In the genomic region with DNA sequence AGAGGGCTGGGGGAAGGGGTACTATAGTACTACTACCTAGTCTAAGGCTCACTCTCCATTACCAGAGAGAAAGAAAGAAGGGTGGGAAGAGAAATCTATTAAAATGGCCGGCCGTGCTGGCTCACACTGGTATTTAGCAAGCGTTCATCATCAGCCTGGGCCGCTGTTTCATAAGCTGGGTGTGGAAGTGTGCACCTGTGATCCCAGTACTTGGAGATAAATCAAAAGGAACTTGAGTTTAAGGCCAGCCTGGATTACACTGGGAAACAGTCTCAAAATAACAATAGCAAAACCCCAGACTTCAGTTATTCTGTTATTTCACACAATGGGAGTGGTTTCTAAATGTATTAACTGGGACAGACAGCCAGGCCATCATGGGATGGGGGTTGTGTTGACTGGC, we compare ENCODE assay signal across 20 mouse cellular contexts. TPM values are rescaled to one million over a fixed set of nuclear protein-coding genes. Genes with fewer than 3 reads are reported as not detected.
"Had no signal": no experiment of that assay in that cellular context is flagged by ENCODE, and none has a peak within 500 bp of the region (broad histone marks: within the 10 kb centered on the region; RNA-seq: fewer than 3 reads in every experiment).

No protein-coding gene starts in this region.

- H3K9me3 ChIP-seq: liver, embryonic 13.5 days; liver, embryonic 15.5 days; megakaryocyte, embryonic 14.5 days; midbrain, embryonic 13.5 days; midbrain, embryonic 15.5 days; neural tube, embryonic 12.5 days; stomach, embryonic 15.5 days had no signal

- H3K36me3 ChIP-seq: liver, embryonic 13.5 days; liver, embryonic 15.5 days; midbrain, embryonic 13.5 days; midbrain, embryonic 15.5 days; neural tube, embryonic 12.5 days; stomach, embryonic 15.5 days had no signal

- H3K4me1 ChIP-seq: liver, embryonic 13.5 days; liver, embryonic 15.5 days; megakaryocyte, embryonic 14.5 days; midbrain, embryonic 13.5 days; midbrain, embryonic 15.5 days; neural tube, embryonic 12.5 days; stomach, embryonic 15.5 days had no signal

- H3K27ac ChIP-seq: liver, embryonic 13.5 days; liver, embryonic 15.5 days; macrophage; midbrain, embryonic 13.5 days; midbrain, embryonic 15.5 days; neural tube, embryonic 12.5 days; stomach, embryonic 15.5 days; stomach, postnatal 0 days had no signal

- ATAC-seq: liver, postnatal 0 days; midbrain, embryonic 13.5 days; midbrain, embryonic 15.5 days had no signal

- DNase-seq: liver; liver, embryonic 13.5 days; liver, postnatal 0 days; right cerebral cortex, postnatal 14 days; thymus, adult 2 months; thymus, postnatal 25 days; thymus, postnatal 4 days had no signal

- H3K27me3 ChIP-seq: liver, embryonic 13.5 days; liver, embryonic 15.5 days; midbrain, embryonic 13.5 days; midbrain, embryonic 15.5 days; neural tube, embryonic 12.5 days; stomach, embryonic 15.5 days had no signal

- H3K9ac ChIP-seq: liver, embryonic 13.5 days; liver, embryonic 15.5 days; liver, postnatal 0 days; midbrain, embryonic 13.5 days; midbrain, embryonic 15.5 days; neural tube, embryonic 12.5 days; stomach, embryonic 15.5 days had no signal

- H3K4me2 ChIP-seq: liver, embryonic 11.5 days; liver, embryonic 13.5 days; liver, embryonic 15.5 days; midbrain, embryonic 13.5 days; midbrain, embryonic 15.5 days; neural tube, embryonic 12.5 days; stomach, embryonic 15.5 days had no signal

- H3K4me3 ChIP-seq: liver, embryonic 13.5 days; liver, embryonic 15.5 days; megakaryocyte, embryonic 14.5 days; midbrain, embryonic 13.5 days; midbrain, embryonic 15.5 days; neural tube, embryonic 12.5 days; stomach, embryonic 15.5 days had no signal

RNA-seq across cellular contexts. Expression of a gene that starts 2.1 kb away (rescaled TPM):
- polyA plus RNA-seq: limb, embryonic 14.5 days; liver, embryonic 11.5 days; liver, embryonic 13.5 days; liver, embryonic 15.5 days; liver, postnatal 0 days; macrophage; midbrain, embryonic 13.5 days; neural tube, embryonic 12.5 days; spleen, adult 2 months; urinary bladder, adult 2 months had no signal

RNA-seq across cellular contexts. Expression of a gene that starts 31.3 kb away (rescaled TPM):
- polyA plus RNA-seq: macrophage; midbrain, embryonic 13.5 days; midbrain, embryonic 15.5 days; neural tube, embryonic 14.5 days had no signal
